Mouse (Mus musculus) thymus, postnatal 4 days (tissue): ENCODE data around the gene Rnf40.

ENCODE experiments used
- DNase-seq: peaks from one replicate; pipeline ENCODE4 v3.0.0; 2021

Gene Rnf40

GRCm38 (mm10) chr7:127588011-127588871 lies at the start of gene Rnf40, which contains the start of gene Ccdc189:
TSS of gene Rnf40 (plus strand) at chr7:127588767.
TSS of gene Ccdc189 (minus strand) at chr7:127588595.
- peak; percentile 84 for DNase-seq

GRCm38 (mm10) chr7:127541671-127542070 lies 46.9 kb upstream of the Rnf40 start:
- no peak for DNase-seq

GRCm38 (mm10) chr7:127549116-127549835 lies 39.3 kb upstream of the Rnf40 start:
- DNase-seq, result no peak

- no peak for DNase-seq
These were observed 37.0 kb upstream of the Rnf40 start for GRCm38 (mm10) chr7:127551558-127551957.

GRCm38 (mm10) chr7:127560580-127560979 lies 28.0 kb upstream of the Rnf40 start:
- no peak for DNase-seq

- DNase-seq, result no peak
These were observed 27.2 kb upstream of the Rnf40 start, which contains the start of gene Tmem265 for GRCm38 (mm10) chr7:127561340-127561858. TSS of gene Tmem265 (plus strand) at chr7:127561390.

- DNase-seq, result no peak
These were observed 24.0 kb upstream of the Rnf40 start for GRCm38 (mm10) chr7:127564381-127565150.

- DNase-seq, result peak; percentile 84
These were observed 15.6 kb upstream of the Rnf40 start, which contains the start of gene Phkg2 for GRCm38 (mm10) chr7:127572895-127573471. TSS of gene Phkg2 (plus strand) at chr7:127573340.

- DNase-seq, result no peak
These were observed 15.0 kb upstream of the Rnf40 start for GRCm38 (mm10) chr7:127573503-127574008.

- DNase-seq, result peak; percentile 15
These were observed 14.5 kb upstream of the Rnf40 start for GRCm38 (mm10) chr7:127574115-127574514.

- no peak for DNase-seq
These were observed 5.3 kb upstream of the Rnf40 start for GRCm38 (mm10) chr7:127583260-127583659.

- no peak for DNase-seq
These were observed 3.5 kb upstream of the Rnf40 start for GRCm38 (mm10) chr7:127585031-127585430.

- no peak for DNase-seq
These were observed 2.4 kb upstream of the Rnf40 start for GRCm38 (mm10) chr7:127586149-127586548.

- DNase-seq, result no peak
These were observed 1.4 kb upstream of the Rnf40 start for GRCm38 (mm10) chr7:127587196-127587595.

GRCm38 (mm10) chr7:127588901-127589300 lies 334 bp downstream of the Rnf40 start:
- DNase-seq, result no peak

GRCm38 (mm10) chr7:127589637-127590036 lies 1.1 kb downstream of the Rnf40 start:
- no peak for DNase-seq

GRCm38 (mm10) chr7:127591108-127591507 lies 2.5 kb downstream of the Rnf40 start:
- no peak for DNase-seq

- no peak for DNase-seq
These were observed 4.0 kb downstream of the Rnf40 start for GRCm38 (mm10) chr7:127592575-127592974.

GRCm38 (mm10) chr7:127596747-127597146 lies 8.2 kb downstream of the Rnf40 start:
- DNase-seq, result no peak

- DNase-seq, result no peak
These were observed 12.0 kb downstream of the Rnf40 start for GRCm38 (mm10) chr7:127600612-127601011.

- no peak for DNase-seq
These were observed 13.2 kb downstream of the Rnf40 start for GRCm38 (mm10) chr7:127601735-127602134.

- DNase-seq, result no peak
These were observed 14.3 kb downstream of the Rnf40 start for GRCm38 (mm10) chr7:127602903-127603302.
